Mouse (Mus musculus) frontal cortex, postnatal 36 days (tissue): ENCODE results near the gene Large2.

Experiments used
- DNase-seq, 2 experiments: peaks; one replicate each; pipeline ENCODE4 v3.0.0; 2022; ENCODE audit warnings: low spot score in 2 of 2

Large2 gene

DNA sequence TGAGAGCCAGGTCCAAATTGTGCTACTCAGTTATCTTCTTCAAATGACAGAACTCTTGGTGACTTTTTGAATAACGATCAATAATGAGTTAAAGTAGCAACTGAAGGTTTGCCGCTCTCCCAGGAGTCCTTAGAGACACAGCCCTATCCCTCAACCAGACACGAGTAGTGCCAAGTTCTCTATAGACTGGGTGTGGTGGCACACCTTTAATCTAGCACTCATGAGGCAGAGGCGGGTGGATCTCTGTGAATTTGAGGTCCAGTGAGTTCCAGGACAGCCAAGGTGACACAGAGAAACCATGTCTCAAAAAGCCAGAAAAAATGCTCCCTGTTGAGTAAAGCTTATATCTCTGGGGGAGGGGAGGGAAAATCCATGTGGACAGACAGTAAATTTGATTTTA, 47.1 kb downstream of the Large2 start:
- DNase-seq, result no peak

DNA sequence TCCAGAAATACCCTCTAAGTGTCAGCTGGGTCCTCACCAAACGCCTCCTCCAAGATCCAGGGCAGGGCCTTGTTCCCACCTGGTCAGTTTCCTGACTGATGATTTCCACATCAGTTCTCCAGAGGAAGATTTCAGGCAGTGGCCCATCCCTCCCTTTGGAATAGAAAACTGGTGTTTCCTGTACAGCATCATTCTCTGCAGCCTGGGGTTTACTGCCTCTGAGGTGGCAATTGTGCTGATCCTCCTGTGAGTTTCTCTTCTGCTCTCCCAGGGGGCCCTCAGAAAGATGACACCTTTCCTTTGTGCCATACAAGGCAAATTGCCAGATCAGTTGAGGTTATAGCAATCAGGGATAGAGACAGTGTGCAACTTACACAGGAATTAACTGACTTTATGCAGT, 48.4 kb downstream of the Large2 start:
- DNase-seq, result no peak

DNA sequence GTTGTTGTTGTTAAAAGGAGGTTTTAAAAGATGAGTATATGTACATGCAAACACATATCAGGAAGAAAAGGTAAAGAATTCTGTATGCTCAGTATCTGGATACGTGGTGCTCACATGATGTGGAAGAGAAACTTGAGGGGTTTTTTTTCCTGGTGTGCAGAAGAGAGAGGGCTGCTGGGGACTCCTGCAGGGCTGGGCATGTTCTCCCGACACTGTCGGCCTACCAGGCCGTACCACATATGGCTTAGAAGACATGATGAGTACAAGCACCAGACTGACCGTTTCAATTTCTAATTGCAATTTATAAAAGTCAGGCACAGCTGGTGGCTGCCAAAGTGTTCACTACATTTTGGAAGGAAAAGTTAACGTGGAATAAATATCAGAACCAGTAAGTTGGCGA, 49.0 kb downstream of the Large2 start:
- no peak for DNase-seq

DNA sequence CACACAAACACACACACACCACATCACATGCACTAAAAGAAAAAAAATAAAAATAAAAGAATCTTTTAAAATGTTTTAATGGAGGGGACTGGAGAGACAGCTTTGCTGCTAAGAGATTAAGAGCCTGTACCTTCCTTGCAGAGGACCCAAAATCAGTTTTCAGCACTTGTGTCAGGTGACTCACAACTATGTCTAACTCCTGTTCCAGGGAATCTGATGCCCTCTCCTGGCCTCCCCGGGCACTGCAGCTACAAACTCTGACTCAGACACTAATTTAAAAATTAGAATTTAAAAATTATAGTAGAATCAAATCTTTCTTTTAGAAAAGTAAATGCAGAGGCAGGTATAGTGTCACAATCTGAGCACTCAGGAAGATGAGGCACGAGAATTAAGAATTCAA, 52.0 kb downstream of the Large2 start:
- no peak for DNase-seq

DNA sequence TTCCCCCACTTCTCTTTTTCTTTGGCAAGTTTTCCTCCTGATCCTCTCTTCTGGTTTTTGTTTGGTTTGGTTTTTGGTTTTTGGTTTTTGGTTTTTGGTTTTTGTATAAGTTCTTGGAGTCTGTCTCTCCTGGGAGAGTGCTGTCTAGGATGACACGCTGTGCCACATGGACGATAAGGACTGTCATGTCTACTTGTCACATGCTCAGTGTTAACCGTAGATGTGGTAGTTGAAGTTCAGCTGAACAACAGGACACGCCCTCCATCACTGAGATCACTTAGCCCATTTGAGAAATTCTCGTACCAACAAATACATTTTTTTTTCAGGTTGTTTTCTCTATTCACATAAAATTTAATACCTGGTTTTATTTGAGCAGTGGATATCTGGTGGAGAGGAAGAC, 57.4 kb downstream of the Large2 start:
- DNase-seq, result no peak

DNA sequence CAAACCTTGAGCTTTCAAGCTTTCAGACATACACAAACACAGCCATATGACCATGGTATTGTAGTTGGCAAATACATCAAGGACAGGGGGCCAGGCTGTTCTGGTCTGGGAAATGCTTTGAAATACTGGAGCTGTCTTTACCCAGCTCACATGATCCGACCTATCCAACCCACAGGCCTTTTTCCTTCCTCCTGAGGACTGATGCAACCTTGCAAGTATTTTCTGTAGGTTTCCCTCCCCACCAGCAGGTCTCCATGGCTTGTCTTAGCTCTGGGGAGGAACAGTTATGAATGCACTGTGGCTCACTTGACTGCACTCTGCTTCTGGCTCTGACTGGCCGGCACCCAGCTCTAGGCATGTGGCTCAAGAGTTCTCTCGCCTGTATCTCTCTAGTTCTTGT, 58.0 kb downstream of the Large2 start:
- no peak for DNase-seq
